ENCODE assay signal across 25 mouse cellular contexts in genomic region chr4:85507491-85507890, GRCm38 (mm10).
"Had no signal": no experiment of that assay in that cellular context is flagged by ENCODE, and none has a peak within 500 bp of the region (broad histone marks: within the 10 kb centered on the region; RNA-seq: fewer than 3 reads in every experiment).

No protein-coding gene starts in this region.

- H3K9me3 ChIP-seq: heart, embryonic 13.5 days; heart, embryonic 15.5 days; hindbrain, embryonic 13.5 days; hindbrain, embryonic 15.5 days; kidney, embryonic 15.5 days; limb, embryonic 13.5 days; limb, embryonic 15.5 days had no signal

- H3K27ac ChIP-seq: heart, adult 2 months; heart, embryonic 13.5 days; heart, embryonic 15.5 days; hindbrain, embryonic 13.5 days; hindbrain, embryonic 15.5 days; hindbrain, postnatal 0 days; kidney, embryonic 15.5 days; kidney, postnatal 0 days; limb, embryonic 13.5 days; limb, embryonic 15.5 days had no signal

- H3K36me3 ChIP-seq: heart, embryonic 13.5 days; heart, embryonic 15.5 days; hindbrain, embryonic 13.5 days; hindbrain, embryonic 15.5 days; kidney, embryonic 15.5 days; limb, embryonic 13.5 days; limb, embryonic 15.5 days had no signal

- H3K27me3 ChIP-seq: hindbrain, embryonic 15.5 days had no signal

- H3K4me2 ChIP-seq: heart, embryonic 11.5 days; heart, embryonic 13.5 days; heart, embryonic 15.5 days; hindbrain, embryonic 13.5 days; hindbrain, embryonic 15.5 days; kidney, embryonic 15.5 days; limb, embryonic 13.5 days; limb, embryonic 15.5 days had no signal

- H3K9ac ChIP-seq: heart, embryonic 13.5 days; heart, embryonic 15.5 days; hindbrain, embryonic 13.5 days; hindbrain, embryonic 15.5 days; kidney, embryonic 15.5 days; limb, embryonic 13.5 days; limb, embryonic 15.5 days had no signal

- DNase-seq: gastrocnemius, postnatal 14 days; gastrocnemius, postnatal 36 days; heart, adult 11 months; heart, adult 2 months; heart, postnatal 14 days; heart, postnatal 36 days; kidney, adult 11 months; kidney, adult 2 months; kidney, adult 9 months; kidney, postnatal 14 days; kidney, postnatal 36 days; layer of hippocampus, adult 9-11 months; layer of hippocampus, postnatal 36 days; left cerebral cortex, postnatal 4 days had no signal

- H3K4me1 ChIP-seq: heart, embryonic 15.5 days; hindbrain, embryonic 13.5 days; hindbrain, embryonic 15.5 days; kidney, embryonic 15.5 days; limb, embryonic 15.5 days had no signal

- ATAC-seq: hindbrain, postnatal 0 days; intestine, embryonic 16.5 days had no signal

- H3K4me3 ChIP-seq: heart, adult 2 months; heart, embryonic 13.5 days; heart, embryonic 15.5 days; hindbrain, embryonic 13.5 days; hindbrain, embryonic 15.5 days; kidney, embryonic 15.5 days; limb, embryonic 13.5 days; limb, embryonic 15.5 days had no signal
